Mouse (Mus musculus) fat pad, adult 2 months (tissue): ENCODE measurements around the gene Tigar.

Experiments
- DNase-seq: peaks from one replicate; pipeline ENCODE4 v3.0.0-alpha.2; 2011; ENCODE audit warnings: low read depth, low spot score; ENCODE audit errors: extremely low read depth

The Tigar gene

GRCm38 (mm10) chr6:127094565-127094964 lies 14.8 kb downstream of the Tigar start:
- no peak for DNase-seq

GRCm38 (mm10) chr6:127086739-127087138 lies 22.6 kb downstream of the Tigar start:
- no peak for DNase-seq

GRCm38 (mm10) chr6:127081820-127082219 lies 27.5 kb downstream of the Tigar start:
- no peak for DNase-seq

- DNase-seq: no peak
These were observed 29.3 kb downstream of the Tigar start for GRCm38 (mm10) chr6:127079867-127080731.

- DNase-seq: no peak
These were observed 36.5 kb downstream of the Tigar start, which contains the start of gene Fgf23 for GRCm38 (mm10) chr6:127072817-127073216. TSS of gene Fgf23 (plus strand) at chr6:127072902.

GRCm38 (mm10) chr6:127064815-127065214 lies 44.5 kb downstream of the Tigar start:
- DNase-seq: no peak

GRCm38 (mm10) chr6:127063915-127064314 lies 45.4 kb downstream of the Tigar start:
- no peak for DNase-seq

GRCm38 (mm10) chr6:127059975-127060374 lies 49.4 kb downstream of the Tigar start:
- DNase-seq: no peak

GRCm38 (mm10) chr6:127056990-127057588 lies 52.3 kb downstream of the Tigar start:
- DNase-seq: peak; percentile 19

- no peak for DNase-seq
These were observed 58.5 kb downstream of the Tigar start for GRCm38 (mm10) chr6:127050847-127051246.

GRCm38 (mm10) chr6:127044909-127045308 lies 64.4 kb downstream of the Tigar start:
- no peak for DNase-seq
